Mouse (Mus musculus) stomach, postnatal 0 days (tissue): ENCODE results near the gene Rptor.

Experiments used
- CTCF ChIP-seq: IDR thresholded peaks from 2 replicates; pipeline ENCODE4 v1.5.1; 2016; ENCODE audit warnings: antibody characterized with exemption, low read depth, mild to moderate bottlenecking, moderate library complexity
- EP300 ChIP-seq: optimal IDR thresholded peaks from 2 replicates; pipeline ENCODE3; 2016; ENCODE audit warnings: antibody characterized with exemption

DNA sequence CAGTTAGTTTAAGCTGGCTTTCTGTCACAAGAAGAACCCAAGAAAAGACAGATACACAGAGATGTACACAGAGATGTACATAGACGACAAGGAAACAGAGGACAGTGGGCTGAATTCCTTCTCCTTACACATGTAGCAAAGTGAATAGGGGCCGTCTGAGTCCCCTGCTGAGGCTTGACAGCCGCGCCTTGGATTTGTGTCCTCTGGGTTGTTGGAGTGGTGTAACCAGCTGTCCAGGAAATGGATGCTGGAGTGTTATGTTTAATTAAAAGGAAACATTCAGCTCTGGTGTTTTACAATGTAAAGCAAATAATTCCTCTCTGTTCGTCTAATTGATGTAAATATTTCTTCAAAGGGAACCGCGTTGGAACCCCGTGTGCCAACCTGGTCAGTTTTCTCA lies 339.1 kb downstream of the Rptor start:
- TF ChIP-seq CTCF (no peak), EP300 (no peak)
